Comparison of ENCODE assay signal across 19 mouse cellular contexts in genomic region chr1:116281144-116281543, GRCm38 (mm10).
DNase-seq lines count a peak whose midpoint lies in the region; ATAC-seq and TF ChIP-seq lines count a peak whose summit lies in the region.
"Had no signal": no experiment of that assay in that cellular context is flagged by ENCODE, and none has a peak within 500 bp of the region (broad histone marks: within the 10 kb centered on the region; RNA-seq: fewer than 3 reads in every experiment).

No protein-coding gene starts in this region.

- no peak overlapping the region for H3K4me2 ChIP-seq in hindbrain, embryonic 11.5 days (replicated peaks; ENCODE audit: low read depth, low read length)
- H3K4me2 ChIP-seq in hindbrain, postnatal 0 days (ENCODE audit: low read depth, low read length): no peak overlapping the region
- H3K4me2 ChIP-seq in hindbrain, embryonic 12.5 days (replicated peaks): no peak overlapping the region
- no peak overlapping the region for H3K4me2 ChIP-seq in hindbrain, embryonic 13.5 days

- no peaks in the 10 kb centered on the region for H3K4me1 ChIP-seq in hindbrain, embryonic 11.5 days (replicated peaks; ENCODE audit: control insufficient read depth, insufficient read depth, low read length)
- H3K4me1 ChIP-seq in hindbrain, postnatal 0 days (ENCODE audit: insufficient read depth, low read length): no peaks in the 10 kb centered on the region
- no peaks in the 10 kb centered on the region for H3K4me1 ChIP-seq in hindbrain, embryonic 12.5 days
- H3K4me1 ChIP-seq in hindbrain, embryonic 13.5 days (replicated peaks): no peaks in the 10 kb centered on the region

- no peak overlapping the region for H3K4me3 ChIP-seq in hindbrain, embryonic 11.5 days (ENCODE audit: low read depth, low read length)
- no peak overlapping the region for H3K4me3 ChIP-seq in hindbrain, postnatal 0 days (ENCODE audit: low read length)
- no peak overlapping the region for H3K4me3 ChIP-seq in hindbrain, embryonic 12.5 days
- H3K4me3 ChIP-seq in hindbrain, embryonic 13.5 days: no peak overlapping the region

- no peak for DNase-seq in hindbrain, embryonic 11.5 days (ENCODE audit: low spot score)
- DNase-seq in hindbrain, postnatal 0 days (ENCODE audit: low spot score): no peak
- DNase-seq: adrenal gland, adult 2 months; adrenal gland, adult 8-10 months; adrenal gland, postnatal 10 days; adrenal gland, postnatal 14 days; adrenal gland, postnatal 25 days; adrenal gland, postnatal 36 days; B cell, adult 2 months; cerebellum, adult 11 months; cerebellum, adult 11-12 months; cerebellum, adult 18-20 months had no signal

- no peak overlapping the region for H3K9ac ChIP-seq in hindbrain, embryonic 11.5 days (ENCODE audit: low read depth, low read length)
- no peak overlapping the region for H3K9ac ChIP-seq in hindbrain, postnatal 0 days (replicated peaks; ENCODE audit: low read length)
- H3K9ac ChIP-seq in hindbrain, embryonic 12.5 days: no peak overlapping the region
- no peak overlapping the region for H3K9ac ChIP-seq in hindbrain, embryonic 13.5 days

- H3K36me3 ChIP-seq in hindbrain, embryonic 11.5 days (ENCODE audit: control insufficient read depth, insufficient read depth, low read length): no peaks in the 10 kb centered on the region
- no peaks in the 10 kb centered on the region for H3K36me3 ChIP-seq in hindbrain, postnatal 0 days (ENCODE audit: insufficient read depth, low read length)
- H3K36me3 ChIP-seq in hindbrain, embryonic 12.5 days: no peaks in the 10 kb centered on the region
- H3K36me3 ChIP-seq in hindbrain, embryonic 13.5 days: no peaks in the 10 kb centered on the region
- H3K36me3 ChIP-seq: G1E had no signal

- no peaks in the 10 kb centered on the region for H3K27me3 ChIP-seq in hindbrain, embryonic 11.5 days (ENCODE audit: control insufficient read depth, insufficient read depth, low read length)
- H3K27me3 ChIP-seq in hindbrain, postnatal 0 days (ENCODE audit: insufficient read depth, low read length): no peaks in the 10 kb centered on the region
- H3K27me3 ChIP-seq in hindbrain, embryonic 12.5 days: no peaks in the 10 kb centered on the region
- no peaks in the 10 kb centered on the region for H3K27me3 ChIP-seq in hindbrain, embryonic 13.5 days
- H3K27me3 ChIP-seq: CH12.LX, Patski had no signal

- H3K27ac ChIP-seq in hindbrain, embryonic 11.5 days (ENCODE audit: low read depth, low read length): no peak overlapping the region
- no peak overlapping the region for H3K27ac ChIP-seq in hindbrain, postnatal 0 days
- no peak overlapping the region for H3K27ac ChIP-seq in hindbrain, embryonic 12.5 days
- no peak overlapping the region for H3K27ac ChIP-seq in hindbrain, embryonic 13.5 days

- no peaks in the 10 kb centered on the region for H3K9me3 ChIP-seq in hindbrain, embryonic 11.5 days (ENCODE audit: control insufficient read depth, low read length)
- H3K9me3 ChIP-seq in hindbrain, postnatal 0 days (ENCODE audit: low read length): no peaks in the 10 kb centered on the region
- no peaks in the 10 kb centered on the region for H3K9me3 ChIP-seq in hindbrain, embryonic 12.5 days (replicated peaks)
- H3K9me3 ChIP-seq in hindbrain, embryonic 13.5 days: no peaks in the 10 kb centered on the region
- H3K9me3 ChIP-seq: G1E had no signal

- no peak for TF ChIP-seq CTCF in hindbrain, postnatal 0 days (IDR thresholded peaks at IDR 0.05; ENCODE audit: low read depth)

- 0 out of 2 replicates have a peak, but pooled peaks have one; percentile 60 for ATAC-seq in hindbrain, embryonic 11.5 days (ENCODE audit: low FRiP score)
- ATAC-seq in hindbrain, postnatal 0 days: no peak
- ATAC-seq in hindbrain, embryonic 12.5 days (ENCODE audit: low FRiP score): peak; percentile 60; the same call in 1 of the 2 replicates
- ATAC-seq in hindbrain, embryonic 13.5 days (ENCODE audit: low FRiP score): no peak; the same call in 1 of the 2 replicates
- ATAC-seq: activated CD4-positive, CD25-positive, alpha-beta regulatory T cell, adult 4 months; CD4-positive, CD25-positive, alpha-beta regulatory T cell, adult 4 months; Patski had no signal

Comparison
In these comparisons a context has a peak if more than half of its experiments do, and no peak if none do; other contexts are left out.
1. ATAC-seq: peak in hindbrain, embryonic 11.5 days (single experiment) and hindbrain, embryonic 12.5 days (single experiment); none in hindbrain, postnatal 0 days (single experiment) and hindbrain, embryonic 13.5 days (single experiment).